Mouse (Mus musculus) spleen, postnatal 36 days (tissue): ENCODE measurements around the gene Pou6f1.
A peak's percentile ranks its signal among the peaks of the same experiment; 100 is the strongest.
"Not testable (repeated sequence)": the region's sequence is repeated elsewhere in the genome, so short reads cannot be mapped to it uniquely, and the experiment has no call there.

Source experiments
- DNase-seq, 2 experiments: peaks; one replicate each; pipeline ENCODE4 v3.0.0; 2022; ENCODE audit warnings: low spot score in 2 of 2, mixed read lengths in 1 of 2

Gene Pou6f1

GRCm38 (mm10) chr15:100576392-100576791, 23.4 kb downstream of the Pou6f1 start:
- DNase-seq = no peak

GRCm38 (mm10) chr15:100575366-100575765, 24.4 kb downstream of the Pou6f1 start:
- DNase-seq = no peak

GRCm38 (mm10) chr15:100574378-100574777, 25.4 kb downstream of the Pou6f1 start:
- no peak for DNase-seq

- DNase-seq = no peak
These were observed 25.8 kb downstream of the Pou6f1 start for GRCm38 (mm10) chr15:100573946-100574345.

- no peak for DNase-seq
These were observed 30.5 kb downstream of the Pou6f1 start for GRCm38 (mm10) chr15:100569239-100569638.

GRCm38 (mm10) chr15:100566531-100566930, 33.3 kb downstream of the Pou6f1 start:
- DNase-seq = no peak

GRCm38 (mm10) chr15:100557705-100558433, 41.9 kb downstream of the Pou6f1 start:
- no peak for DNase-seq

GRCm38 (mm10) chr15:100556378-100556777, 43.4 kb downstream of the Pou6f1 start:
- no peak for DNase-seq

- no peak for DNase-seq
These were observed 43.8 kb downstream of the Pou6f1 start for GRCm38 (mm10) chr15:100555965-100556364.

GRCm38 (mm10) chr15:100551326-100552307, 48.2 kb downstream of the Pou6f1 start, which contains the start of gene Tfcp2:
Gene Tfcp2, minus strand, starts transcription at chr15:100552008.
- DNase-seq = peak; percentile 96 to 97

GRCm38 (mm10) chr15:100550280-100550679, 49.5 kb downstream of the Pou6f1 start:
- no peak for DNase-seq

- DNase-seq = peak in 1 of 2 experiments; percentile 9
These were observed 56.1 kb downstream of the Pou6f1 start for GRCm38 (mm10) chr15:100543651-100544030.

- DNase-seq = not testable (repeated sequence)
These were observed 56.7 kb downstream of the Pou6f1 start for GRCm38 (mm10) chr15:100542876-100543650.

- no peak for DNase-seq
These were observed 58.4 kb downstream of the Pou6f1 start for GRCm38 (mm10) chr15:100541426-100541825.

- not testable (repeated sequence) for DNase-seq
These were observed 58.8 kb downstream of the Pou6f1 start for GRCm38 (mm10) chr15:100541001-100541400.

GRCm38 (mm10) chr15:100539411-100539810, 60.4 kb downstream of the Pou6f1 start:
- DNase-seq = no peak

GRCm38 (mm10) chr15:100537913-100538312, 61.9 kb downstream of the Pou6f1 start:
- peak; percentile 36 to 59 for DNase-seq

- no peak for DNase-seq
These were observed 71.9 kb downstream of the Pou6f1 start for GRCm38 (mm10) chr15:100527900-100528299.

GRCm38 (mm10) chr15:100525405-100525804, 74.4 kb downstream of the Pou6f1 start:
- DNase-seq = no peak
